Mouse (Mus musculus): ENCODE measurements around the gene Plcl1. TPM values are rescaled to one million over a fixed set of nuclear protein-coding genes. Genes with fewer than 3 reads are reported as not detected.

The Plcl1 gene
- polyA plus RNA-seq, 1 experiment from 2014 or later, result 2.2 TPM

DNA sequence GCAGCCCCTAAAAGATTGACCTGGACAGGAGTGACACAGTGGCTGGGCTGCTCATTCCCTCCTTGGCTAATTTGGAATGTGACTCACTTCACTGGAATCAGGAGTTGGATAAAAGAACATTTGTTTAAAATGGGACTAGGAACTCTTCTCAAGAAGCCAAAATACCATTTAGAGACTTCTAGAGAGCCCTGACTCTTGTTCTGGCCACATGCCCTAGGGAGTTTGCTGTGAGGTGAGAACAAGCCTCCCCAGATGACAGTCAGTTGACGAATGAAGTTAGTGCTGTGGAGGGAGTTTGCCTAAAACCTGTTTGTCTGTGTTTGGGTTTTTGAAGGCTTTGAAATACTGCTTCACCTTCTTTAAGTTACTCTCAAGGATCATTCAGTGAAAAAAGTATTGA is 128.1 kb downstream of the Plcl1 start:
- Histone ChIP-seq H3K36me3 (no peaks in the 10 kb centered on the region), H3K4me2 (no peak overlapping the region), H3K4me3 (no peak overlapping the region), H3K9me3 (no peaks in the 10 kb centered on the region), H3K9ac (no peak overlapping the region), H3K4me1 (peaks cover 7% of the 10 kb centered on the region), H3K27me3 (no peaks in the 10 kb centered on the region), H3K27ac (no peak overlapping the region)
- ATAC-seq (ENCODE audit: borderline replicate concordance, extremely low read depth, low FRiP score, low TSS enrichment), result no peak
- WGBS, result 60% methylated on average over 1 of the region's 1 CpGs

- H3K27me3 ChIP-seq, result no peaks in the 10 kb centered on the region
- no peak overlapping the region for H3K4me3 ChIP-seq
- 34% methylated on average over 3 of the region's 3 CpGs for WGBS
- peaks cover 2% of the 10 kb centered on the region; the same call in 1 of the 2 replicates for H3K4me1 ChIP-seq
- no peak overlapping the region for H3K4me2 ChIP-seq
- H3K27ac ChIP-seq, result no peak overlapping the region
- no peak for ATAC-seq (ENCODE audit: borderline replicate concordance, extremely low read depth, low FRiP score, low TSS enrichment)
- H3K36me3 ChIP-seq, result no peaks in the 10 kb centered on the region
- H3K9ac ChIP-seq, result no peak overlapping the region
- H3K9me3 ChIP-seq, result no peaks in the 10 kb centered on the region
Measured at GRCm38 (mm10) chr1:55554405-55554804, 148.7 kb downstream of the Plcl1 start.

DNA sequence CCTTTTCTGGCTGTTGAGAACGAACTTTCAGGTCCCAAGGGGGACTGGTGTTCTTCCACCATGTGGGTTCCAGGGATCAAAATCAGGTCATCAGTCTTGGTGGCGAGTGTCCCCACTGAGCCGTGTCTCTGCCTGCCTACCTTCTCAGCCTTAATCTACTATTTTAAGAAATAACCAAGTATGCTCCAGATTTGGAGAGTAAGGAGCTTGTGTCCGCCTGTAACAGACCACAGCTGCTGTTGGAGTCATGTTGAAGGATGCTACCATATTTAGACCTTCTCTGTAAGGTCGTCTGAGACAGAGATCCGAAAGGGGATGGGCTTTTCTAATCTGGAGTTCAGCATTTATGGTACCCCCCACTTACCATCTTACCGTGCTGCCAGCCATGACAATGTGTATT is 152.2 kb downstream of the Plcl1 start:
- Histone ChIP-seq H3K4me3 (no peak overlapping the region), H3K4me1 (peaks cover 2% of the 10 kb centered on the region; the same call in 1 of the 2 replicates), H3K4me2 (no peak overlapping the region), H3K27ac (no peak overlapping the region), H3K9me3 (no peaks in the 10 kb centered on the region), H3K36me3 (no peaks in the 10 kb centered on the region), H3K27me3 (no peaks in the 10 kb centered on the region; the same call in 1 of the 2 replicates), H3K9ac (no peak overlapping the region)
- 75% methylated on average over 7 of the region's 7 CpGs for WGBS
- ATAC-seq (ENCODE audit: borderline replicate concordance, extremely low read depth, low FRiP score, low TSS enrichment), result no peak

DNA sequence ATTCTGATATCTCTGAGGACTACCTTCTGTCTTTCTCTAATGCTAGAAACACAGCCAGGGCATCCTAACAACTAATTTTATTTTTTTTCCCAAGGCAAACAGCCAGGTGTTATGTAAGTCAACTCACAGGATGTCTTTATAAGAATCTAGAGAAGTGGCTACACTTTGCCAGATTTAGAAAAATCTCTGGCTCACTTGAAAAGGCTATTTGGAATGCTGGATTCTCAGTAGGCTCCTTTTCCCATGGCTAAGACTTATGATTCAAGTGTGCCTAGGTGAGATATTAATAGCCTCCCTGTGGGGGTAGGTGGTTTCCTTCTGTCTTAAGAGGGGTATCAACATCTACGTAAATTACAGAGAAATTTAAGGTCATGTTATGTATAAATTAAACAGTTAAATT is 152.7 kb downstream of the Plcl1 start:
- ATAC-seq (ENCODE audit: borderline replicate concordance, extremely low read depth, low FRiP score, low TSS enrichment), result no peak
- 83% methylated on average over 1 of the region's 1 CpGs for WGBS
- no peak overlapping the region for H3K4me3 ChIP-seq
- no peaks in the 10 kb centered on the region; the same call in 1 of the 2 replicates for H3K27me3 ChIP-seq
- H3K4me2 ChIP-seq, result no peak overlapping the region
- no peak overlapping the region for H3K27ac ChIP-seq
- H3K36me3 ChIP-seq, result no peaks in the 10 kb centered on the region
- H3K4me1 ChIP-seq, result no peaks in the 10 kb centered on the region; the same call in 1 of the 2 replicates
- no peaks in the 10 kb centered on the region for H3K9me3 ChIP-seq
- H3K9ac ChIP-seq, result no peak overlapping the region

DNA sequence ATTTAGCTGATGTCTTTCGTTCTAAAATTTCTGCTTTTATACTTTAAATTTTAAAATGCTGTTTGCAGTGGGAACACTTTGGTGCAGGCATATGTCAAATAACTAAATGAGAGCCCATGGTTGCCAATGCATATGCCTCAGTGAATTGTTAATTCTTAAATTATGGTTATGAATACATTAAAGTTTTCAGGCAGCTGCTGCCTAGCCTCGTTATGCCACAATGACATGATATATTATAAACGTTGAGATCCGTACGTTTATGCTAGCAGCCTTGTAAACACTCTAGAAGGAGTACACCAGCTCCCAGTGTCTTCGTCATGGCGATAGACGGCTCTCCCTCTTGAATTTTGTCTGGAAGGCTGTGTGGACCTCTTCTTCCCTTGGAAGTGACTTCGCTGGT is 154.3 kb downstream of the Plcl1 start:
- Histone ChIP-seq H3K4me1 (no peaks in the 10 kb centered on the region; the same call in 1 of the 2 replicates), H3K27ac (no peak overlapping the region), H3K27me3 (no peaks in the 10 kb centered on the region; the same call in 1 of the 2 replicates), H3K9ac (no peak overlapping the region), H3K4me2 (no peak overlapping the region), H3K9me3 (no peaks in the 10 kb centered on the region), H3K4me3 (no peak overlapping the region), H3K36me3 (no peaks in the 10 kb centered on the region)
- WGBS, result 51% methylated on average over 9 of the region's 9 CpGs
- no peak for ATAC-seq (ENCODE audit: borderline replicate concordance, extremely low read depth, low FRiP score, low TSS enrichment)

- 62% methylated on average over 6 of the region's 6 CpGs for WGBS
- no peak for ATAC-seq (ENCODE audit: borderline replicate concordance, extremely low read depth, low FRiP score, low TSS enrichment)
Measured at GRCm38 (mm10) chr1:55565933-55566332, 160.2 kb downstream of the Plcl1 start.

DNA sequence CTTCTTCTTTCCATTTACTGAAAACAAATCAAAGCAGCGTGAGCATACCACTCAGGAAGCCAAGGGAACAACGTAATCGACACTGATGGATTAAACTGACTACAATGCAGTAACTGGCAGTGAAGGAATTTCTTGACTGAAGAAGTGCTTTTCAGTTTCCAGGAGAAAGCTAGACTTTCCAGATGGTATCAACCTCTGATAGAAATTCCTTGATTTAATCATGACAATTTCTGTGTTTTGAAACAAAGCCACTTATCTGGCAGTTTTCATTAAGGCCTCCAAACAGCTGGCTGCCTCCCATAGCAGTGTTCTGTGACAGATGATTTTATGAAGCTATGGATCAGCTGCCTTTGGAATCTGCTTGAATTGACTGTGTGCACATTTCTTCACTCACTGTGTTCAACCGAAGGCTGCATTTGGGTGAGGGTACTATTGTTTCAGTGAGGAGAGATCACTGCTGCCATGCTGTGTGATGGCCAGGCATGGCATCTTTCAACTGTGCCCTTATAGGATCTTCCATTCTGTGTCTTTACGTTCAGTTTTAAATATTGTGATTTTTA is 162.2 kb downstream of the Plcl1 start:
- no peak overlapping the region for H3K4me2 ChIP-seq
- peak; percentile 77; the same call in 1 of the 2 replicates for ATAC-seq (ENCODE audit: borderline replicate concordance, extremely low read depth, low FRiP score, low TSS enrichment)
- peaks cover 13% of the 10 kb centered on the region; the same call in 1 of the 2 replicates for H3K4me1 ChIP-seq
- H3K27me3 ChIP-seq, result no peaks in the 10 kb centered on the region; the same call in 1 of the 2 replicates
- H3K9ac ChIP-seq, result no peak overlapping the region
- WGBS, result 48% methylated on average over 5 of the region's 5 CpGs
- no peak overlapping the region for H3K4me3 ChIP-seq
- H3K36me3 ChIP-seq, result no peaks in the 10 kb centered on the region
- no peak overlapping the region for H3K27ac ChIP-seq
- no peaks in the 10 kb centered on the region for H3K9me3 ChIP-seq

More at GRCm38 (mm10) chr1:55565933-55566332, 160.2 kb downstream of the Plcl1 start:
- no peak overlapping the region for H3K4me2 ChIP-seq
- no peak overlapping the region for H3K27ac ChIP-seq
- no peak overlapping the region for H3K9ac ChIP-seq
- H3K27me3 ChIP-seq, result no peaks in the 10 kb centered on the region; the same call in 1 of the 2 replicates
- H3K36me3 ChIP-seq, result no peaks in the 10 kb centered on the region
- no peaks in the 10 kb centered on the region for H3K9me3 ChIP-seq
- no peak overlapping the region for H3K4me3 ChIP-seq
- H3K4me1 ChIP-seq, result peaks cover 9% of the 10 kb centered on the region; the same call in 1 of the 2 replicates

DNA sequence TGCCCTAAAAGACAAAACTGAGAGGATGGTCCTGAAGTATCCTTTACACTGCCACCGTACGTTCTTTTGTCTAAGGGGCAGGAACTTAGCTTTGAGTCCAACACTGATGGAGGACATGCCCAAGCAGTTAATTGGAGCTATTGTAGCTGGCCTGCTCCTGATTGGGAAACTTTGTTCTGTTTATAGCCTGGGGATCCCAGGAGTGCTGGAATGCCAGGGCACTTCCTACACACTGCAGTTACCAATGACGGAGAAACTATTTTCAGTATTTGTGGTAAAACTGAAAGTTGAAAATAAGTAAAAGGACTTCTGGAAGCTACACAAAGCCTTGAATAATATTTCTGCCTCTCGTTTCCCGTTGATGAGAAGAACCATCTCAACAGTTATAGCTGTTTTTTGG is 164.5 kb downstream of the Plcl1 start:
- peaks cover 13% of the 10 kb centered on the region; the same call in 1 of the 2 replicates for H3K4me1 ChIP-seq
- H3K27me3 ChIP-seq, result no peaks in the 10 kb centered on the region; the same call in 1 of the 2 replicates
- no peak for ATAC-seq (ENCODE audit: borderline replicate concordance, extremely low read depth, low FRiP score, low TSS enrichment)
- H3K9me3 ChIP-seq, result no peaks in the 10 kb centered on the region
- no peak overlapping the region for H3K9ac ChIP-seq
- no peak overlapping the region for H3K4me3 ChIP-seq
- 83% methylated on average over 5 of the region's 5 CpGs for WGBS
- H3K36me3 ChIP-seq, result no peaks in the 10 kb centered on the region
- H3K4me2 ChIP-seq, result no peak overlapping the region
- H3K27ac ChIP-seq, result no peak overlapping the region

GRCm38 (mm10) chr1:55571399-55571798 is 165.7 kb downstream of the Plcl1 start:
- WGBS, result 83% methylated on average over 4 of the region's 4 CpGs
- H3K4me1 ChIP-seq, result peaks cover 21% of the 10 kb centered on the region
- no peaks in the 10 kb centered on the region for H3K36me3 ChIP-seq
- no peak overlapping the region for H3K27ac ChIP-seq
- no peak overlapping the region for H3K4me3 ChIP-seq
- H3K9ac ChIP-seq, result no peak overlapping the region
- ATAC-seq (ENCODE audit: borderline replicate concordance, extremely low read depth, low FRiP score, low TSS enrichment), result no peak
- no peaks in the 10 kb centered on the region; the same call in 1 of the 2 replicates for H3K27me3 ChIP-seq
- no peaks in the 10 kb centered on the region for H3K9me3 ChIP-seq
- H3K4me2 ChIP-seq, result no peak overlapping the region

DNA sequence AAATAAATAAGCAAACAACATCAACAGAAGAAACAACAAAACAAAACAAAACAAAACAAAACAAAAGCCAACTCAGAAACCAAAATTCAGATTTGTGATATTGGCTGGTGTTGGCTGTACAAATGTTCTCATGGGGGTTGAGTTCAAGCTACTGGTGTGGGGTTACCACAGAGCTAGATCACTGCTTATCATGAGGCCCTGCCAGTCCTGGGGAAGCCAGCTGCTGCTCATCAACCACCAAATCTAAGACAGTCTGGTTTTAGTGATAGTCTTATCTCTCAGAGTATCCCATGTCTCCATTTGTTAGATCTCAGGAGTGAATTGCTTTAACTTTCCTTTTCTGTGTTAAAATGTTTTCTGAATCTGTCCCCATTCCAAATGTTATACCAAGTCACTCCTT is 166.5 kb downstream of the Plcl1 start:
- H3K4me2 ChIP-seq, result no peak overlapping the region
- no peaks in the 10 kb centered on the region; the same call in 1 of the 2 replicates for H3K27me3 ChIP-seq
- H3K4me3 ChIP-seq, result no peak overlapping the region
- ATAC-seq (ENCODE audit: borderline replicate concordance, extremely low read depth, low FRiP score, low TSS enrichment), result no peak
- peaks cover 20% of the 10 kb centered on the region for H3K4me1 ChIP-seq
- no peaks in the 10 kb centered on the region for H3K36me3 ChIP-seq
- no peaks in the 10 kb centered on the region for H3K9me3 ChIP-seq
- H3K27ac ChIP-seq, result no peak overlapping the region
- no peak overlapping the region for H3K9ac ChIP-seq

GRCm38 (mm10) chr1:55572664-55573063 is 166.9 kb downstream of the Plcl1 start:
- peaks cover 16% of the 10 kb centered on the region for H3K4me1 ChIP-seq
- H3K36me3 ChIP-seq, result no peaks in the 10 kb centered on the region
- no peak for ATAC-seq (ENCODE audit: borderline replicate concordance, extremely low read depth, low FRiP score, low TSS enrichment)
- H3K27me3 ChIP-seq, result no peaks in the 10 kb centered on the region
- H3K4me3 ChIP-seq, result no peak overlapping the region
- H3K9me3 ChIP-seq, result no peaks in the 10 kb centered on the region
- no peak overlapping the region for H3K9ac ChIP-seq
- 60% methylated on average over 3 of the region's 3 CpGs for WGBS
- no peak overlapping the region for H3K4me2 ChIP-seq
- H3K27ac ChIP-seq, result no peak overlapping the region

- Histone ChIP-seq H3K27ac (no peak overlapping the region), H3K4me1 (peaks cover 12% of the 10 kb centered on the region), H3K27me3 (no peaks in the 10 kb centered on the region), H3K36me3 (no peaks in the 10 kb centered on the region), H3K9me3 (no peaks in the 10 kb centered on the region), H3K9ac (no peak overlapping the region), H3K4me3 (no peak overlapping the region), H3K4me2 (no peak overlapping the region)
- peak; percentile 77; the same call in 1 of the 2 replicates for ATAC-seq (ENCODE audit: borderline replicate concordance, extremely low read depth, low FRiP score, low TSS enrichment)
- WGBS, result 14% methylated on average over 2 of the region's 2 CpGs
Measured at GRCm38 (mm10) chr1:55575916-55576315, 170.2 kb downstream of the Plcl1 start.

Measured in lung, embryonic 15.5 days (tissue).